Mouse (Mus musculus) midbrain, embryonic 12.5 days (tissue): ENCODE results near the gene Sema4a. TPM values are rescaled to one million over a fixed set of nuclear protein-coding genes. Genes with fewer than 3 reads are reported as not detected.
A peak's percentile ranks its signal among the peaks of the same experiment; 100 is the strongest.

Experiments
- ATAC-seq: fragments of 200-750 bp; cut with Nextera tagmentation; 2 replicates; pipeline ENCODE4 v1.8.0; 2017; ENCODE audit warnings: low read depth, moderate TSS enrichment, moderate library complexity; ENCODE audit not compliant: low FRiP score
- H3K27ac ChIP-seq: fragments of 300-500 bp; sonication (generic); replicated peaks from 2 replicates; pipeline ENCODE4 v1.5.1; 2016; ENCODE audit warnings: mild to moderate bottlenecking
- H3K27me3 ChIP-seq: fragments of 300-500 bp; sonication (generic); 2 replicates; pipeline ENCODE4 v1.6.1; 2016; ENCODE audit warnings: mild to moderate bottlenecking
- H3K36me3 ChIP-seq: fragments of 300-500 bp; sonication (generic); 2 replicates; pipeline ENCODE4 v1.6.1; 2016
- H3K4me1 ChIP-seq: fragments of 300-500 bp; sonication (generic); 2 replicates; pipeline ENCODE4 v1.6.1; 2016
- H3K4me2 ChIP-seq: fragments of 300-500 bp; sonication (generic); replicated peaks from 2 replicates; pipeline ENCODE4 v1.6.1; 2016; ENCODE audit warnings: mild to moderate bottlenecking, moderate library complexity
- H3K4me3 ChIP-seq: fragments of 300-500 bp; sonication (generic); 2 replicates; pipeline ENCODE4 v1.5.1; 2016; ENCODE audit warnings: mild to moderate bottlenecking
- H3K9ac ChIP-seq: fragments of 300-500 bp; sonication (generic); replicated peaks from 2 replicates; pipeline ENCODE4 v1.6.1; 2016; ENCODE audit warnings: mild to moderate bottlenecking, moderate library complexity
- H3K9me3 ChIP-seq: fragments of 300-500 bp; sonication (generic); 2 replicates; pipeline ENCODE4 v1.6.1; 2016; ENCODE audit warnings: mild to moderate bottlenecking
- WGBS: fragments of 180-500 bp; shearing (Covaris S2); methylation state at CpG from one replicate; pipeline ENCODE4 v1.1.7; 2016; 5-methylcytosine and 5-hydroxymethylcytosine counted together
- polyA plus RNA-seq: library from polyadenylated mRNA; unstranded; fragments of >200 nt; fragmentation: Nextera tagmentation; extraction: Ambion mirVana; gene quantifications from 2 replicates; pipeline ENCODE4 v1.2.1, GENCODE M21; 2016

The Sema4a gene
- polyA plus RNA-seq, 1 experiment from 2014 or later, result 20.3 TPM

GRCm38 (mm10) chr3:88500655-88501365 lies 39.8 kb upstream of the Sema4a start:
- H3K9me3 ChIP-seq, result no peaks in the 10 kb centered on the region
- ATAC-seq, result no peak
- H3K27ac ChIP-seq, result no peak overlapping the region
- no peak overlapping the region for H3K4me3 ChIP-seq
- no peaks in the 10 kb centered on the region for H3K36me3 ChIP-seq
- 48% methylated on average over 4 of the region's 4 CpGs for WGBS
- no peak overlapping the region for H3K4me2 ChIP-seq
- peaks cover 49% of the 10 kb centered on the region for H3K27me3 ChIP-seq
- peaks cover 27% of the 10 kb centered on the region for H3K4me1 ChIP-seq
- H3K9ac ChIP-seq, result no peak overlapping the region

GRCm38 (mm10) chr3:88500087-88500486 lies 39.1 kb upstream of the Sema4a start:
- H3K27me3 ChIP-seq, result peaks cover 48% of the 10 kb centered on the region
- no peak overlapping the region for H3K4me2 ChIP-seq
- no peak for ATAC-seq
- no peak overlapping the region for H3K4me3 ChIP-seq
- 88% methylated on average over 7 of the region's 7 CpGs for WGBS
- no peaks in the 10 kb centered on the region for H3K36me3 ChIP-seq
- peaks cover 27% of the 10 kb centered on the region for H3K4me1 ChIP-seq
- no peak overlapping the region for H3K9ac ChIP-seq
- H3K27ac ChIP-seq, result no peak overlapping the region
- no peaks in the 10 kb centered on the region for H3K9me3 ChIP-seq

DNA sequence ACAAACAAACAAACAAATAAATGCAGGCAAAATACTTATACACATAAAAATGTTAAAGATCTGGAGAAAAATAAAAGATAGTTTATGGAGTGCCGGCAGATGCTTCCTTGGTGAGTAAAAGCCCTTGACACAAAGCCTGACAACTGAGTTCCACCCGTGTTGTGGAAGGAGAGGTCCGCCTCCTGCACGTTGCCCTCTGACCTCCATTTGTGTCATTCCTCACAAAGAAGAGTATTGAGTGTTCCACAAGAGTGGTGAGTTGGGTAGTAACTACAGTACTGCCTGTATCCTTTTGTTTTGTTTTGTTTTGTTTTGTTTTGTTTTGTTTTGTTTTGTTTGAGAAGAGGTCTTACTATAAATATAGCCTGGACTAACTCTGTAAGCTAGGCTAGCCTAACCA lies 38.6 kb upstream of the Sema4a start:
- Histone ChIP-seq H3K4me2 (no peak overlapping the region), H3K4me3 (no peak overlapping the region), H3K27ac (no peak overlapping the region), H3K4me1 (peaks cover 27% of the 10 kb centered on the region), H3K27me3 (peaks cover 44% of the 10 kb centered on the region), H3K36me3 (no peaks in the 10 kb centered on the region), H3K9me3 (no peaks in the 10 kb centered on the region), H3K9ac (no peak overlapping the region)
- ATAC-seq, result no peak
- 74% methylated on average over 4 of the region's 4 CpGs for WGBS

GRCm38 (mm10) chr3:88495741-88496415 lies 34.9 kb upstream of the Sema4a start:
- no peak overlapping the region for H3K4me2 ChIP-seq
- peaks cover 15% of the 10 kb centered on the region for H3K4me1 ChIP-seq
- no peaks in the 10 kb centered on the region for H3K36me3 ChIP-seq
- no peak overlapping the region for H3K9ac ChIP-seq
- no peak overlapping the region for H3K4me3 ChIP-seq
- H3K27me3 ChIP-seq, result peaks cover 14% of the 10 kb centered on the region
- H3K9me3 ChIP-seq, result no peaks in the 10 kb centered on the region
- no peak for ATAC-seq
- H3K27ac ChIP-seq, result no peak overlapping the region
- 86% methylated on average over 10 of the region's 10 CpGs for WGBS

- H3K27ac ChIP-seq, result no peak overlapping the region
- no peak overlapping the region for H3K4me2 ChIP-seq
- peaks cover 12% of the 10 kb centered on the region for H3K4me1 ChIP-seq
- H3K27me3 ChIP-seq, result peaks cover 14% of the 10 kb centered on the region
- no peak overlapping the region for H3K9ac ChIP-seq
- H3K4me3 ChIP-seq, result no peak overlapping the region
- H3K9me3 ChIP-seq, result no peaks in the 10 kb centered on the region
- WGBS, result 74% methylated on average over 9 of the region's 9 CpGs
- no peaks in the 10 kb centered on the region for H3K36me3 ChIP-seq
- ATAC-seq, result no peak
These were observed 34.0 kb upstream of the Sema4a start for GRCm38 (mm10) chr3:88494836-88495628.

- no peak overlapping the region for H3K4me2 ChIP-seq
These were observed 33.0 kb upstream of the Sema4a start for GRCm38 (mm10) chr3:88493706-88494582.

GRCm38 (mm10) chr3:88487396-88487795 lies 26.4 kb upstream of the Sema4a start:
- Histone ChIP-seq H3K9me3 (no peaks in the 10 kb centered on the region), H3K27ac (no peak overlapping the region), H3K27me3 (peaks cover 73% of the 10 kb centered on the region), H3K36me3 (no peaks in the 10 kb centered on the region), H3K4me3 (no peak overlapping the region), H3K4me2 (no peak overlapping the region), H3K9ac (no peak overlapping the region), H3K4me1 (peaks cover 18% of the 10 kb centered on the region)
- WGBS, result 93% methylated on average over 1 of the region's 1 CpGs
- ATAC-seq, result no peak

More at GRCm38 (mm10) chr3:88493706-88494582, 33.0 kb upstream of the Sema4a start:
- Histone ChIP-seq H3K9me3 (no peaks in the 10 kb centered on the region), H3K27me3 (peaks cover 15% of the 10 kb centered on the region), H3K36me3 (no peaks in the 10 kb centered on the region), H3K9ac (no peak overlapping the region; the same call in 1 of the 2 replicates), H3K27ac (no peak overlapping the region; the same call in 1 of the 2 replicates), H3K4me1 (peaks cover 12% of the 10 kb centered on the region), H3K4me3 (no peak overlapping the region)
- ATAC-seq, result no peak
- 80% methylated on average over 11 of the region's 11 CpGs for WGBS

GRCm38 (mm10) chr3:88486887-88487286 lies 25.9 kb upstream of the Sema4a start:
- peaks cover 77% of the 10 kb centered on the region for H3K27me3 ChIP-seq
- H3K9me3 ChIP-seq, result no peaks in the 10 kb centered on the region
- no peak overlapping the region for H3K9ac ChIP-seq
- no peak overlapping the region for H3K4me2 ChIP-seq
- no peak for ATAC-seq
- no peaks in the 10 kb centered on the region for H3K36me3 ChIP-seq
- H3K4me1 ChIP-seq, result peaks cover 20% of the 10 kb centered on the region
- whole genome bisulfite sequencing, result 65% methylated on average over 4 of the region's 4 CpGs
- H3K27ac ChIP-seq, result no peak overlapping the region
- H3K4me3 ChIP-seq, result no peak overlapping the region

- no peak for ATAC-seq
- Histone ChIP-seq H3K27me3 (peaks cover 81% of the 10 kb centered on the region), H3K4me2 (no peak overlapping the region), H3K36me3 (no peaks in the 10 kb centered on the region), H3K4me1 (peaks cover 20% of the 10 kb centered on the region), H3K9ac (no peak overlapping the region), H3K4me3 (no peak overlapping the region), H3K9me3 (no peaks in the 10 kb centered on the region), H3K27ac (no peak overlapping the region)
- WGBS, result 57% methylated on average over 5 of the region's 5 CpGs
These were observed 25.1 kb upstream of the Sema4a start for GRCm38 (mm10) chr3:88486043-88486442.

DNA sequence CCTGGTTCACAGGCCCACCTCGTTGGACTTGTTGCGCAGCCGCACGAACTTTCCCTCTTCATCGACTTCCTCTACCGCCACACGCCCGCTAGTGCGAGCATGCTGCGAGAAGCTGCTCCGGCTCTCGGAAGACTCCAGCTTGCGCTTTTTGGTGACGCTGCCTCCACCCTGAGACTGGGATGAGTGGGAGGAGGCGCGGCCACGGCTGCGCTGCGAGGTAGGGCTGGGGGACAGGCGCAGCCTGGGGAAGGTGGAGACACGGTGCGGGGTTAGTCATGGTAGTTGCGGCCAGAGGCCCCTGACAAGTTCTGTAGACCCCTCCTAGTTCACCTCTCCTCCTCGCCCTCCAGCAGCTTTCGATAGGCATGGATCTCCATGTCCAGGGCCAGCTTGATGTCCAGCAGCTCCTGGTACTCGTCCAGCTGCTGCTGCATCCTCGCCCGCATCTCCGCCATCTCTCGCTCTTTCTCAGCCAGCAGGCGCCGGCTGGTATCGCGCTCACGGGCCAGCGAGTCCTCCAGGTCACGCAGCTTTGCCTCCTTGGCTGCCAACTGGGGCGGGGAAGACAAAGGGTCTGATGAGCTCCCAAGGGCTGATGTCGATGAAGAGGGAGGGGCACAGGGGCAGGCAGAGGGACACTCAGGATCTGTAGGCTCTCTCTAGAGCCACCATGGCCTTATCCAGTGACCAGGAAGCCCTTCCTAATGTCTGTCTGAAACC lies 23.8 kb upstream of the Sema4a start:
- Histone ChIP-seq H3K27me3 (peaks cover 84% of the 10 kb centered on the region), H3K9ac (peak overlapping the region; percentile 35; the same call in 1 of the 2 replicates), H3K4me3 (peak overlapping the region; percentile 31), H3K36me3 (no peaks in the 10 kb centered on the region), H3K27ac (no peak overlapping the region), H3K9me3 (no peaks in the 10 kb centered on the region), H3K4me2 (peak overlapping the region; percentile 50), H3K4me1 (peaks cover 20% of the 10 kb centered on the region)
- 9% methylated on average over 39 of the region's 39 CpGs for WGBS
- no peak for ATAC-seq

DNA sequence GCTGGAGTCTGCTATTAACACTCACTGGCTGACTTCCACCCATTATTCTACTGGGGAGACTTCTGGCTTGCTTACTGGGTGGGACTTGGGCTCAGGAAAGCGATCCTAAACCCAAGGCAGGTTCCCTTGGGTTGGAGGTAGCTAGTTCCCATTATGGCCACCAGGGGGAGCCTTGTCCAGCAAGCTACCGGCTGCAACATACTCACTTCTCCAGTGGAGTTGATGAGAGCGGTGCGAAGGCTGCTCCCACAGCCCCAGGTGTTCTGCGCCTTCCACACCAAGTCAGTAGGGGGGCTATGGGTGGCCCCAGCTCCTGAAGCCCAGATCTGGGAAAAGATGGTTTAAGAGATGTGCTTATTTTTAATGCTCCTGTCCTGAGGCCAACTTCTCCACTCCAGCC lies 22.6 kb upstream of the Sema4a start:
- no peak overlapping the region for H3K9ac ChIP-seq
- peaks cover 19% of the 10 kb centered on the region for H3K4me1 ChIP-seq
- peaks cover 78% of the 10 kb centered on the region for H3K27me3 ChIP-seq
- 5% methylated on average over 5 of the region's 5 CpGs for WGBS
- no peak overlapping the region for H3K4me2 ChIP-seq
- no peaks in the 10 kb centered on the region for H3K9me3 ChIP-seq
- ATAC-seq, result no peak; the same call in 1 of the 2 replicates
- H3K4me3 ChIP-seq, result no peak overlapping the region
- H3K36me3 ChIP-seq, result no peaks in the 10 kb centered on the region
- no peak overlapping the region for H3K27ac ChIP-seq
